Mouse (Mus musculus) liver, embryonic 14.5 days (tissue): ENCODE data around the gene Olfr827. TPM values are rescaled to one million over a fixed set of nuclear protein-coding genes. Genes with fewer than 3 reads are reported as not detected.
A peak's percentile ranks its signal among the peaks of the same experiment; 100 is the strongest.

ENCODE experiments used
- ATAC-seq: fragments of 200-750 bp; cut with Nextera tagmentation; 2 replicates; pipeline ENCODE4 v1.8.0; 2017; ENCODE audit warnings: moderate number of reproducible peaks, mild to moderate bottlenecking, moderate library complexity; ENCODE audit not compliant: insufficient read depth
- DNase-seq, 3 experiments: peaks; one replicate each; pipeline ENCODE4 v3.0.0-alpha.2; 2012 to 2013; ENCODE audit warnings: low read depth in 3 of 3, low spot score in 3 of 3
- H3K27ac ChIP-seq: fragments of 300-500 bp; sonication (generic); 2 replicates; pipeline ENCODE4 v1.5.1; 2014; ENCODE audit warnings: moderate library complexity, mild to moderate bottlenecking, control low read depth, inconsistent platforms
- H3K27me3 ChIP-seq: fragments of 300-500 bp; sonication (generic); 2 replicates; pipeline ENCODE4 v1.6.1; 2014; ENCODE audit warnings: mild to moderate bottlenecking, low read length, moderate library complexity; ENCODE audit not compliant: control insufficient read depth, insufficient read depth
- H3K36me3 ChIP-seq: fragments of 300-500 bp; sonication (generic); replicated peaks from 2 replicates; pipeline ENCODE4 v1.6.1; 2014; ENCODE audit warnings: low read depth; ENCODE audit not compliant: control insufficient read depth, insufficient read depth
- H3K4me1 ChIP-seq, 2 experiments: fragments of 200-500 bp in 1 of 2; fragments of 300-500 bp in 1 of 2; sonication (generic) in 1 of 2; replicated peaks; 2 replicates each; pipeline ENCODE4 v1.6.1; 2012 to 2014; ENCODE audit warnings: antibody characterized with exemption in 1 of 2, inconsistent platforms in 1 of 2, low read length in 1 of 2; ENCODE audit not compliant: control insufficient read depth in 2 of 2, insufficient read depth in 2 of 2
- H3K4me2 ChIP-seq: fragments of 300-500 bp; sonication (generic); 2 replicates; pipeline ENCODE4 v1.6.1; 2014; ENCODE audit warnings: low read depth, mild to moderate bottlenecking, control low read depth, moderate library complexity
- H3K4me3 ChIP-seq, 2 experiments: fragments of 200-500 bp in 1 of 2; fragments of 300-500 bp in 1 of 2; sonication (generic) in 1 of 2; 2 replicates each; pipeline ENCODE4 v1.5.1; 2012 to 2014; ENCODE audit warnings: low read depth in 2 of 2, low read length in 2 of 2, mild to moderate bottlenecking in 2 of 2, control low read depth in 1 of 2, inconsistent platforms in 1 of 2, moderate library complexity in 1 of 2; ENCODE audit not compliant: insufficient read depth in 1 of 2
- H3K9ac ChIP-seq: fragments of 300-500 bp; sonication (generic); replicated peaks from 2 replicates; pipeline ENCODE4 v1.6.1; 2014; ENCODE audit warnings: mild to moderate bottlenecking, control low read depth, moderate library complexity
- H3K9me3 ChIP-seq: fragments of 300-500 bp; sonication (generic); 2 replicates; pipeline ENCODE4 v1.6.1; 2016; ENCODE audit warnings: low read length, mixed read lengths; ENCODE audit not compliant: control insufficient read depth
- CTCF ChIP-seq: IDR thresholded peaks from 2 replicates; pipeline ENCODE4 v1.5.1; 2016; ENCODE audit warnings: antibody characterized with exemption, low read depth, control low read depth
- EP300 ChIP-seq: IDR thresholded peaks from 2 replicates; pipeline ENCODE4 v1.6.1; 2016; ENCODE audit warnings: antibody characterized with exemption, low read depth
- polyA plus RNA-seq, 2 experiments: library from polyadenylated mRNA; depleted of rRNA in 1 of 2; stranded (reverse) in 1 of 2; unstranded in 1 of 2; fragments of >200 nt; fragmentation: Nextera tagmentation in 1 of 2; extraction: Ambion mirVana in 1 of 2; gene quantifications; 2 replicates each; pipeline versions ENCODE4 v1.2.1 to v1.2.3; 2012 to 2014

The Olfr827 gene
- polyA plus RNA-seq, 2 experiments = not detected

GRCm38 (mm10) chr10:130166666-130167065 lies 47.5 kb downstream of the Olfr827 start, which contains the start of gene Olfr825:
Gene Olfr825, minus strand, starts transcription at chr10:130166766.
- no peaks in the 10 kb centered on the region for H3K27me3 ChIP-seq
- H3K36me3 ChIP-seq = no peaks in the 10 kb centered on the region
- ATAC-seq (no peak), DNase-seq (no peak)
- H3K4me3 ChIP-seq = no peak within 1 kb of the TSS
- H3K4me2 ChIP-seq = no peak within 1 kb of the TSS
- no peak within 1 kb of the TSS for H3K9ac ChIP-seq
- no peak for TF ChIP-seq CTCF
- TF ChIP-seq EP300 = no peak
- no peaks in the 10 kb centered on the region for H3K4me1 ChIP-seq
- H3K27ac ChIP-seq = no peak within 1 kb of the TSS
- H3K9me3 ChIP-seq = no peaks in the 10 kb centered on the region

GRCm38 (mm10) chr10:130165196-130165595 lies 49.0 kb downstream of the Olfr827 start:
- H3K27me3 ChIP-seq = no peaks in the 10 kb centered on the region
- no peak overlapping the region for H3K9ac ChIP-seq
- no peak overlapping the region for H3K4me3 ChIP-seq
- TF ChIP-seq EP300 (no peak), CTCF (no peak)
- H3K9me3 ChIP-seq = no peaks in the 10 kb centered on the region
- ATAC-seq = peak; percentile 53; the same call in 1 of the 2 replicates
- H3K36me3 ChIP-seq = no peaks in the 10 kb centered on the region
- DNase-seq = no peak
- no peak overlapping the region for H3K4me2 ChIP-seq
- H3K27ac ChIP-seq = no peak overlapping the region
- H3K4me1 ChIP-seq = no peaks in the 10 kb centered on the region

Other genes starting within 250 kb of the Olfr827 start
- not detected in 2 replicates for gene Olfr819, start 247.1 kb downstream of the Olfr827 start, polyA plus RNA-seq (2012; rRNA removed)
- not detected in 2 replicates for gene Olfr819, start 247.1 kb downstream of the Olfr827 start, polyA plus RNA-seq (2014; fragmentation: Nextera tagmentation; extraction: Ambion mirVana)
- not detected in 2 replicates for gene Olfr247, start 238.3 kb downstream of the Olfr827 start, polyA plus RNA-seq (2012; rRNA removed)
- gene Olfr247, start 238.3 kb downstream of the Olfr827 start, polyA plus RNA-seq (2014; fragmentation: Nextera tagmentation; extraction: Ambion mirVana) = not detected in 2 replicates
- gene Gm10310, start 229.3 kb downstream of the Olfr827 start, polyA plus RNA-seq (2012; rRNA removed) = not detected in 2 replicates
- not detected in 2 replicates for gene Gm10310, start 229.3 kb downstream of the Olfr827 start, polyA plus RNA-seq (2014; fragmentation: Nextera tagmentation; extraction: Ambion mirVana)
- gene Olfr820, start 201.8 kb downstream of the Olfr827 start, polyA plus RNA-seq (2012; rRNA removed) = not detected in 2 replicates
- gene Olfr820, start 201.8 kb downstream of the Olfr827 start, polyA plus RNA-seq (2014; fragmentation: Nextera tagmentation; extraction: Ambion mirVana) = not detected in 2 replicates
- gene Olfr821, start 184.1 kb downstream of the Olfr827 start, polyA plus RNA-seq (2012; rRNA removed) = not detected in 2 replicates
- not detected in 2 replicates for gene Olfr821, start 184.1 kb downstream of the Olfr827 start, polyA plus RNA-seq (2014; fragmentation: Nextera tagmentation; extraction: Ambion mirVana)
- gene Olfr822, start 143.2 kb downstream of the Olfr827 start, polyA plus RNA-seq (2012; rRNA removed) = not detected in 2 replicates
- gene Olfr822, start 143.2 kb downstream of the Olfr827 start, polyA plus RNA-seq (2014; fragmentation: Nextera tagmentation; extraction: Ambion mirVana) = not detected in 2 replicates
- gene Olfr823, start 99.0 kb downstream of the Olfr827 start, polyA plus RNA-seq (2012; rRNA removed) = not detected in 2 replicates
- gene Olfr823, start 99.0 kb downstream of the Olfr827 start, polyA plus RNA-seq (2014; fragmentation: Nextera tagmentation; extraction: Ambion mirVana) = not detected in 2 replicates
- gene Olfr824, start 84.4 kb downstream of the Olfr827 start, polyA plus RNA-seq (2012; rRNA removed) = not detected in 2 replicates
- gene Olfr824, start 84.4 kb downstream of the Olfr827 start, polyA plus RNA-seq (2014; fragmentation: Nextera tagmentation; extraction: Ambion mirVana) = not detected in 2 replicates
- gene Olfr825, start 47.6 kb downstream of the Olfr827 start, polyA plus RNA-seq (2012; rRNA removed) = not detected in 2 replicates
- not detected in 2 replicates for gene Olfr825, start 47.6 kb downstream of the Olfr827 start, polyA plus RNA-seq (2014; fragmentation: Nextera tagmentation; extraction: Ambion mirVana)
- not detected in 2 replicates for gene Olfr826, start 30.2 kb downstream of the Olfr827 start, polyA plus RNA-seq (2012; rRNA removed)
- not detected in 2 replicates for gene Olfr826, start 30.2 kb downstream of the Olfr827 start, polyA plus RNA-seq (2014; fragmentation: Nextera tagmentation; extraction: Ambion mirVana)
- gene Neurod4, start 65.8 kb upstream of the Olfr827 start, polyA plus RNA-seq (2012; rRNA removed) = not detected in 2 replicates
- gene Neurod4, start 65.8 kb upstream of the Olfr827 start, polyA plus RNA-seq (2014; fragmentation: Nextera tagmentation; extraction: Ambion mirVana) = not detected in 2 replicates
- gene Tespa1, start 108.5 kb upstream of the Olfr827 start, polyA plus RNA-seq (2012; rRNA removed) = 0.71 and 1.3 TPM in 2 replicates
- 0.93 and 1.2 TPM in 2 replicates for gene Tespa1, start 108.5 kb upstream of the Olfr827 start, polyA plus RNA-seq (2014; fragmentation: Nextera tagmentation; extraction: Ambion mirVana)
- gene Vmn2r84, start 179.9 kb upstream of the Olfr827 start, polyA plus RNA-seq (2012; rRNA removed) = not detected in 2 replicates
- 0.01 and 0.03 TPM in 2 replicates for gene Vmn2r84, start 179.9 kb upstream of the Olfr827 start, polyA plus RNA-seq (2014; fragmentation: Nextera tagmentation; extraction: Ambion mirVana)
- gene Vmn2r85, start 215.3 kb upstream of the Olfr827 start, polyA plus RNA-seq (2012; rRNA removed) = not detected in 2 replicates
- gene Vmn2r85, start 215.3 kb upstream of the Olfr827 start, polyA plus RNA-seq (2014; fragmentation: Nextera tagmentation; extraction: Ambion mirVana) = not detected in 2 replicates
- gene Vmn2r86, start 241.6 kb upstream of the Olfr827 start, polyA plus RNA-seq (2012; rRNA removed) = not detected in 2 replicates
- not detected in 2 replicates for gene Vmn2r86, start 241.6 kb upstream of the Olfr827 start, polyA plus RNA-seq (2014; fragmentation: Nextera tagmentation; extraction: Ambion mirVana)